Mouse (Mus musculus): ENCODE results near the gene Arhgef25.

GRCm38 (mm10) chr10:127147135-127147534 is 42.7 kb downstream of the Arhgef25 start:
- TF ChIP-seq CTCF (IDR thresholded peaks at IDR 0.05; ENCODE audit: extremely low read depth, insufficient read length, insufficient replicate concordance, low read depth, low read length) (no peak), POLR2A (IDR thresholded peaks at IDR 0.05; ENCODE audit: low read depth, low read length) (no peak)

All from small intestine, adult 2 months (tissue).